Mouse (Mus musculus) neural tube, embryonic 14.5 days (tissue): ENCODE results near the gene Gm20388. TPM values are rescaled to one million over a fixed set of nuclear protein-coding genes. Genes with fewer than 3 reads are reported as not detected.

ENCODE experiments used
- ATAC-seq: fragments of 200-750 bp; cut with Nextera tagmentation; 2 replicates; pipeline ENCODE4 v1.8.0; 2017; ENCODE audit warnings: low read depth, mild to moderate bottlenecking, moderate TSS enrichment, moderate library complexity
- H3K27ac ChIP-seq: fragments of 300-500 bp; sonication (generic); 2 replicates; pipeline ENCODE4 v1.5.1; 2014; ENCODE audit warnings: low read depth, mild to moderate bottlenecking, control low read depth, low read length, moderate library complexity, mixed read lengths
- H3K27me3 ChIP-seq: fragments of 300-500 bp; sonication (generic); 2 replicates; pipeline ENCODE4 v1.6.1; 2014; ENCODE audit warnings: low read length; ENCODE audit not compliant: control insufficient read depth, insufficient read depth
- H3K36me3 ChIP-seq: fragments of 300-500 bp; sonication (generic); 2 replicates; pipeline ENCODE4 v1.6.1; 2014; ENCODE audit warnings: low read length, mixed read lengths; ENCODE audit not compliant: control insufficient read depth, insufficient read depth
- H3K4me1 ChIP-seq: fragments of 300-500 bp; sonication (generic); 2 replicates; pipeline ENCODE4 v1.6.1; 2014; ENCODE audit warnings: low read length; ENCODE audit not compliant: control insufficient read depth, insufficient read depth
- H3K4me2 ChIP-seq: fragments of 300-500 bp; sonication (generic); 2 replicates; pipeline ENCODE4 v1.6.1; 2014; ENCODE audit warnings: mild to moderate bottlenecking, low read depth, low read length, control low read depth
- H3K4me3 ChIP-seq: fragments of 300-500 bp; sonication (generic); 2 replicates; pipeline ENCODE4 v1.5.1; 2014; ENCODE audit warnings: low read depth, low read length, control low read depth, mixed read lengths
- H3K9ac ChIP-seq: fragments of 300-500 bp; sonication (generic); replicated peaks from 2 replicates; pipeline ENCODE4 v1.6.1; 2014; ENCODE audit warnings: low read depth, mild to moderate bottlenecking, control low read depth, low read length, mixed read lengths
- H3K9me3 ChIP-seq: fragments of 300-500 bp; sonication (generic); 2 replicates; pipeline ENCODE4 v1.6.1; 2016; ENCODE audit warnings: low read length; ENCODE audit not compliant: control insufficient read depth
- WGBS: fragments of 180-500 bp; shearing (Covaris S2); extraction: QIAGEN DNeasy Blood & Tissue Kit; methylation state at CpG from one replicate; pipeline ENCODE4 v1.1.7; 2014; 5-methylcytosine and 5-hydroxymethylcytosine counted together
- polyA plus RNA-seq: library from polyadenylated mRNA; unstranded; fragments of >200 nt; fragmentation: Nextera tagmentation; extraction: Ambion mirVana; gene quantifications from 2 replicates; pipeline ENCODE4 v1.2.1, GENCODE M21; 2014

Gene Gm20388
- polyA plus RNA-seq, 1 experiment from 2014 or later: 10.3 TPM

GRCm38 (mm10) chr8:120112535-120112934, 201.9 kb downstream of the Gm20388 start:
- H3K4me2 ChIP-seq: no peak overlapping the region
- no peak for ATAC-seq
- no peak overlapping the region for H3K27ac ChIP-seq
- 83% methylated on average over 5 of the region's 5 CpGs for WGBS
- no peaks in the 10 kb centered on the region for H3K36me3 ChIP-seq
- peaks cover 8% of the 10 kb centered on the region; the same call in 1 of the 2 replicates for H3K4me1 ChIP-seq
- H3K9ac ChIP-seq: no peak overlapping the region
- no peak overlapping the region for H3K4me3 ChIP-seq
- H3K27me3 ChIP-seq: no peaks in the 10 kb centered on the region
- no peaks in the 10 kb centered on the region for H3K9me3 ChIP-seq

DNA sequence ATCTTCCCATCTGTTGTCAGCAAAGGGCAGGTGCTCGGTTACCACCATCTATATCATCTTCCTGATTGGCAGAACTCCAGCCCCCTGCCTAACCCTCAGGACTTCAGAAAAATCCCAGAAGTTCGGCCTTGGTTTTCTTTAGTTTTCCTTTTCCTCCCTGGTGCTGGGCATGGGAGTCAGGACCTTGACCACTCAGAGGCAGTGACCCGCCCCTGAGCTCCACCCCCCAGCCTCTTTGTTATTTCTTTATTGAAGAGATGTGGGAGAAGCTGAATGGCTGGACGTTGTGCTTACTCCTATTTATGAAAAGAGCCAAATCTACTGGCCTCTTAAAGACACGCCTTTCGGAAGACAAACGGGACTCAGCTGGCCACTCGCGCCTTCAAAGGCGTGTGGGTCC, 202.7 kb downstream of the Gm20388 start:
- H3K4me3 ChIP-seq: peak overlapping the region; percentile 74
- no peaks in the 10 kb centered on the region for H3K36me3 ChIP-seq
- peak overlapping the region; percentile 81 for H3K4me2 ChIP-seq
- no peaks in the 10 kb centered on the region for H3K27me3 ChIP-seq
- H3K4me1 ChIP-seq: peaks cover 8% of the 10 kb centered on the region; the same call in 1 of the 2 replicates
- WGBS: 2% methylated on average over 10 of the region's 10 CpGs
- no peak; the same call in 1 of the 2 replicates for ATAC-seq
- H3K9me3 ChIP-seq: no peaks in the 10 kb centered on the region
- H3K9ac ChIP-seq: peak overlapping the region; percentile 63
- peak overlapping the region; percentile 71 for H3K27ac ChIP-seq

DNA sequence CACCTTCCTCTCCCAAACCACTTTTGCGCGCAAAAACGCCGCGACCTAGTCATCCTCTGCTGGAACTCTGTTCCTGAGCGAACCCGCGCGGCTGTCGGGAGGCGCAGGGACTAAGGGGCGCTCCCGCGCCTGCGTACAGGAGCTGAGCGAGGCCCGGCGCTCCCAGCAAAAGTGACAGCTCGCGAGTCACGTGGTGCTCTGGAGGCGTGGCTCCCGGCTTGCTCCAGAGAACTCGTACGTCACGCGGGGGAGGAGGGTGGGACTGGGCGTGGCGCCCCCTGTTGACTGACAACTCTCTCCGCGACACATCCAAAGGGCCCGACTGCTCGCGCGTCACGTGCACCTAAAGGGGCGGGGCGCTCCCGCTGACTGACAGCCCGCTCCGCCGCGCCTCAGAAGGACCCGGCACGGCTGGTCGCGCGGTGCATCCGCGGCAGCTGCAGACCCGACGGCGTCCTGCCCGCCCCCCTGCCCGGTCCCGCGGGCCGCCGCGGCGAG, 203.2 kb downstream of the Gm20388 start, which contains the start of gene 6430548M08Rik:
Gene 6430548M08Rik (plus strand): TSS at position 395 of the 498 bp plus-strand sequence.
- H3K9ac ChIP-seq: peak within 1 kb of the TSS; percentile 80
- H3K4me1 ChIP-seq: peaks cover 8% of the 10 kb centered on the region; the same call in 1 of the 2 replicates
- ATAC-seq: peak; percentile 96
- H3K27ac ChIP-seq: peak within 1 kb of the TSS; percentile 71
- WGBS: under 1% methylated on average over 48 of the region's 61 CpGs
- peak within 1 kb of the TSS; percentile 74 for H3K4me3 ChIP-seq
- no peaks in the 10 kb centered on the region for H3K36me3 ChIP-seq
- no peaks in the 10 kb centered on the region for H3K9me3 ChIP-seq
- peak within 1 kb of the TSS; percentile 81 for H3K4me2 ChIP-seq
- H3K27me3 ChIP-seq: no peaks in the 10 kb centered on the region

DNA sequence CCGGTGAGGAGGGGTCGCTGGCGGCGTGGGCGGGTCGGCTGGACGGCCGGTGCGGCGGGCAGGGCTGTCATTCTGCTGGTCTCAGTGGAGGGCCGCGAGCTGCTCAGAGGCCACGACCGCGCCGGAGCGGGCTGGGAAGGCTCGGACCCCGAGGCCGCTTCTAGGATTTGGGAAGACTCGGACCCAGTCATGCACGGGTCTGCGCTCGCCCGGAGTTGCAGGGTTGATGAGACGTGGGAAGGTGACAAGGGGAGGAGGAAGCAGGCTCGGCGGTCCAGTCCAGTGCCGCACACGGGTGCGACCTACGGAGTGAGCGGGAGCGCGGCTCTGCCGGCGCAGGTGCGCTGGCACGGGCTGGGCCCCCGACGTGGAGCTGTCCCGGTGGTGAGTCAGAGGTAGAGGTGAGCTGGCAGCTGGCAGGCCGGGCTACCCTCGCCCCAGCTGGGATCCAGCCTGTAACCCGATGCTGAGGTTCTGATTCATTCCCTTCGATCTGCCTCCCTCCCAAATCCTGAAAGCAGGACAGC, 203.7 kb downstream of the Gm20388 start:
- Histone ChIP-seq H3K4me2 (peak overlapping the region; percentile 64), H3K4me3 (peak overlapping the region; percentile 74), H3K27ac (peak overlapping the region; percentile 67), H3K9me3 (no peaks in the 10 kb centered on the region), H3K9ac (peak overlapping the region; percentile 80), H3K4me1 (peaks cover 8% of the 10 kb centered on the region; the same call in 1 of the 2 replicates), H3K27me3 (no peaks in the 10 kb centered on the region), H3K36me3 (no peaks in the 10 kb centered on the region)
- WGBS: 2% methylated on average over 41 of the region's 46 CpGs
- peak; percentile 58 for ATAC-seq

DNA sequence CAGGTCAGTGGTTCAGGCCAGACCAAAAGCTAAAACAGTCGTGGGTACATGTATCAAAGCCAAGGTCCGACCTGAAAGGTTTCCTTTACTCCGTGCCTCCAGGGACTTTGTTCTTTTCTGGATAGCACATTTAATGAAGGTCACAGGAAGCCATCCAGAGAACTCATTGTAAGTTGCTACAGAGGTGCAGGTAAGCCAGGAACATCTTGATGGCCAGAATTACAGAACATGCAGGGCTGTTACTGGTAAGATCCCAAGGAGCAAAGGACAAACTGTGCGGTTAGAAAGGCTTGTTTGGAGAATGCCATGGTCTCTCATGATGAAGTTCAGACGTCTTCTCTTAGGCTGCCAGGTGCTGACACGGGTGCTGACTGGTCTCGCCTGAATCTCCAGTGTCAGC, 206.0 kb downstream of the Gm20388 start:
- Histone ChIP-seq H3K9me3 (no peaks in the 10 kb centered on the region), H3K4me1 (peaks cover 8% of the 10 kb centered on the region; the same call in 1 of the 2 replicates), H3K27me3 (no peaks in the 10 kb centered on the region), H3K4me3 (no peak overlapping the region), H3K27ac (no peak overlapping the region), H3K4me2 (no peak overlapping the region), H3K9ac (no peak overlapping the region), H3K36me3 (no peaks in the 10 kb centered on the region)
- 72% methylated on average over 7 of the region's 7 CpGs for WGBS
- no peak for ATAC-seq

DNA sequence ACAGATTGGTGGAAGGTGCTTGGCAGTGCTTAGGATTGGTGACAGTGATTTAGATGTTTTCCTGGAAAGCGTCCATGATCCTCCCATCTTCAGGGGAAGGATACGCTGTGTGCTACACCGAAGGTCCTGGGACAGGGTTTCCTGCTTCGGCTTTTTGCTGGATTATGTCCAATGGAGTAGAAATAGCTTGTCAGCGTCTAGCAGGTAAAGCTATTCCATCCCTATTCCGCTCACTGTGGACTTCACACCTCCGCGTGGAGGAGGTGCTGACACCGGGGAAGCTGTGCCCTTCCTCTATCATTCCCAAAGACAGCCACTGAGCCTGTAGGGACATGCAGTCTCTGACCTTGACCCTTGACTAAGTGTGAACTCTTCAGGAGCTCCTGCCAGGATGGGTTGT, 207.5 kb downstream of the Gm20388 start:
- Histone ChIP-seq H3K9ac (no peak overlapping the region), H3K27ac (no peak overlapping the region), H3K36me3 (no peaks in the 10 kb centered on the region), H3K9me3 (no peaks in the 10 kb centered on the region), H3K4me2 (no peak overlapping the region), H3K27me3 (no peaks in the 10 kb centered on the region), H3K4me3 (no peak overlapping the region), H3K4me1 (peaks cover 5% of the 10 kb centered on the region; the same call in 1 of the 2 replicates)
- 85% methylated on average over 9 of the region's 9 CpGs for WGBS
- no peak for ATAC-seq

GRCm38 (mm10) chr8:120118847-120119246, 208.2 kb downstream of the Gm20388 start:
- H3K9me3 ChIP-seq: no peaks in the 10 kb centered on the region
- no peaks in the 10 kb centered on the region for H3K36me3 ChIP-seq
- ATAC-seq: no peak
- no peak overlapping the region for H3K4me2 ChIP-seq
- H3K4me3 ChIP-seq: no peak overlapping the region
- peaks cover 4% of the 10 kb centered on the region; the same call in 1 of the 2 replicates for H3K4me1 ChIP-seq
- no peak overlapping the region for H3K27ac ChIP-seq
- 85% methylated on average over 5 of the region's 5 CpGs for WGBS
- H3K9ac ChIP-seq: no peak overlapping the region
- no peaks in the 10 kb centered on the region for H3K27me3 ChIP-seq

GRCm38 (mm10) chr8:120119429-120119828, 208.8 kb downstream of the Gm20388 start:
- 75% methylated on average over 3 of the region's 3 CpGs for WGBS

DNA sequence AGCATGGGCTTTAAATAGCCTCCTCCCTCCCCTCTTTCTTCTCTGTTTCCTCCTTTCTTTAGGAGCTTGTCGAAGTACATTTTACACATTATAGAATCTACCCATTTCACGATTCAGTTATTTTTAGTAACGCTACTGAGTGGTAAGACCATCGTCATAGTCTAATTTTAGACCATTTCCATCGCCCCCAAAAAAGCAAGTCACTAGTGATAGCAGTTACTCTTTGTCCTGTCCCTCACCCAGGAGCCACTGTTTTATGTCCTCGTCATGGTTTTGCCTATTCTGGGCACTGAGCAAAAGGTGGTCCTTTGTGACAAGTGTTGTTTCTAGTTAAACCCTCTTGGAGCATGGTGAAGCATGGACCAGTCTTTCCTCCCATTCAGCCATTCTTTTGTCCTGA, 209.3 kb downstream of the Gm20388 start:
- WGBS: 82% methylated on average over 6 of the region's 6 CpGs
- Histone ChIP-seq H3K4me1 (no peaks in the 10 kb centered on the region), H3K27ac (no peak overlapping the region), H3K9ac (no peak overlapping the region), H3K36me3 (no peaks in the 10 kb centered on the region), H3K4me2 (no peak overlapping the region), H3K27me3 (no peaks in the 10 kb centered on the region), H3K9me3 (no peaks in the 10 kb centered on the region), H3K4me3 (no peak overlapping the region)
- no peak for ATAC-seq

More at GRCm38 (mm10) chr8:120119429-120119828, 208.8 kb downstream of the Gm20388 start:
- Histone ChIP-seq H3K9ac (no peak overlapping the region), H3K4me2 (no peak overlapping the region), H3K36me3 (no peaks in the 10 kb centered on the region), H3K9me3 (no peaks in the 10 kb centered on the region), H3K4me1 (peaks cover 4% of the 10 kb centered on the region; the same call in 1 of the 2 replicates), H3K4me3 (no peak overlapping the region), H3K27me3 (no peaks in the 10 kb centered on the region), H3K27ac (no peak overlapping the region)
- no peak for ATAC-seq
